Mouse (Mus musculus): Measurements from ENCODE around the gene Slc16a13.

DNA sequence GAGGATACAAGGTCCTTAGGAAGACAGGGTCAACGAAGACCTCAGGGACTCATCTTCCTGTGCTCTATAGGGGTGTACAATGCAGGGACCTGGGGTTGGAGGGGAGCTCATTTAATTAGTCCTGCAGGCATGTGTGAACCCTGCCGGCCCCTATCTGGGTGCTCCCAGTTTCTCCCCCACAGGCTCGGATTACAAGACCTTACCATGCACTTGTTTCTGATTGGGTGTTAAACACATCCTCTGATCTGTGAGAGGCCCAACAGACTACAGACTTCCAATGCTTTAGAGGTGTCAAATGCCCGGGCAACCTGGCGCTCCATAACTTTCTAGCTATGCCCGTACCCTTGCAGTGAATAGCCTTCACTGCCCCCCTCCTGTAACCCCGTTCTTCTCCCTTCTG lies 52.7 kb downstream of the Slc16a13 start:
- no peak for TF ChIP-seq POLR2A (IDR thresholded peaks at IDR 0.05; ENCODE audit: control insufficient read depth, extremely low read depth, insufficient read depth, low read length, poor library complexity)
- no peak for TF ChIP-seq CTCF (IDR thresholded peaks at IDR 0.05; ENCODE audit: borderline replicate concordance, control insufficient read depth, extremely low read depth, insufficient read depth, low read length, poor library complexity)

Data from thymus, adult 2 months (tissue).